Mouse (Mus musculus) heart, postnatal 25 days (tissue): Measurements from ENCODE around the gene Fhdc1. TPM values are rescaled to one million over a fixed set of nuclear protein-coding genes. Genes with fewer than 3 reads are reported as not detected.

Experiments
- DNase-seq: peaks from one replicate; pipeline ENCODE4 v3.0.0; 2022; ENCODE audit warnings: low spot score
- intact Hi-C: fragments of 180-260 bp; cut with DNase I; formaldehyde crosslinking; loops from one replicate; pipeline ENCODE4 v1.15.1; 2025
- total RNA-seq, 2 experiments: library from RNA; stranded (reverse); gene quantifications; 2 replicates each; pipeline ENCODE4 v1.2.3; 2021

Fhdc1 gene
- total RNA-seq, result under 1 TPM; 0.59 to 0.62 TPM

DNA sequence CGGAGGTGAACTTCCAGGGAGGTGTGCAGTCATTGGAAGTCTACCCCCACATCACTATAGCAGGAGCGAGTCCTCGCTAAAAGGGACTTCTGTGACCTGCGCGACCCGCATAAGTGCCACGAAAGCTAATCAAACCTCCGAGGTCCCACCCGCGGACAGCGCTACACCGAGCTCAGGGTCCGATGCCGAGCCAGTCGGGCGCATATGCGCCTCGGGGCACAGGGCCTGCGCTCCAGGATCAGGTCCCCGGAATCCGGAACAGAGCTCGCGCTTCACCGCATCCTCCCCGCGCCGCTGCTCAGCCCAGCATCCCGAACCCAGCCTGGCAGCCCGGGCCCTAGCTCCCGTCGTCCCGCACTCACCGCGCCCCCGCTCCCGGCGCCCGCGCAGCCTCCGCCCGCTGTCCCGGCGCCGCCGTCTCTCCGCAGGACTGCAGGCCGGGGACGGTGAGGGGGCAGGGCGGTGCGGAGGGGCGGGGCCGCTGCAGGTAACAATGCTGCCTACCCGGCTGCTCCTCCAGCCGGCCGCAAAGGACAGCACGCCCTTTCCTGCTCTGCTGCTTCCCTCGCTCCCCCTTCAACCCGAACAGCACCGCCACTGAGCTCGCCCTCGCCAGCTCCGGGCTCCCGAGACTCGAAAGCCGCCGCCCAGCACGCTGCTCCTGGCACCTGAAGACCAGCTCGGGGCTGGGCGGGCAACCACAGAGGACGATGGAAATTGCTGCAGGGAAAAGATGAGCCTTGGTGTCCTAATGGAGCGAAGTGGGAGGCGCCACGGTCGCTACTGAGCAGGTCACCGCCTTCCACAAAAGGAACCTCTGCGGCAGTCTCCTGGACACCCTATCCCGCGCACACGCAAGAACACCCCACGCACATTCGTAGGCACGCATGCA, at the start of gene Fhdc1:
TSS of gene Fhdc1 (minus strand) at position 424 of the 892 bp plus-strand sequence.
- intact Hi-C loops, result loop anchor here (1.0 kb wide), 1 partner anchor 128 kb away; no protein-coding TSS in a partner anchor
- no peak for DNase-seq

DNA sequence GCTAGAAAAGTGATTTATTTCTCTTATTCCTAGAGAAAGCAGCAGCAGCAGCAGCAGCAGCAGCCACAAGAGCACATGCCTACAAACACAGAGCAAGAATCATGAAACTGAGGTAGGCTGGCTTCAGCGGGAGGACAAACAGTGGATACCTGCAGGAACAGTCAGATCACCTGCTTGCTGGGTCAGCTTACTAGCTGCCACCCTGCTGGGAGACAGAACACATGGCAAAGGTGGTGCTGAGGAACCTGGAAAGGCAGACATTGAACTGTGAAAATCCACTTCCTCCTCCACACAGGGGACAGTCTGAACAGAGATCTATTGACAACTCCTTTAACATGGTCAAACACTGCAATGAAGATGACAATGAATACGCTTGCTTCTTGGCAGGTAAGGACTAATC, 48.8 kb upstream of the Fhdc1 start:
- intact Hi-C loops, result no loop called here
- no peak for DNase-seq

- DNase-seq, result no peak
- intact Hi-C loops, result no loop called here
Observed at GRCm38 (mm10) chr3:84524952-84525351, 44.7 kb upstream of the Fhdc1 start.

DNA sequence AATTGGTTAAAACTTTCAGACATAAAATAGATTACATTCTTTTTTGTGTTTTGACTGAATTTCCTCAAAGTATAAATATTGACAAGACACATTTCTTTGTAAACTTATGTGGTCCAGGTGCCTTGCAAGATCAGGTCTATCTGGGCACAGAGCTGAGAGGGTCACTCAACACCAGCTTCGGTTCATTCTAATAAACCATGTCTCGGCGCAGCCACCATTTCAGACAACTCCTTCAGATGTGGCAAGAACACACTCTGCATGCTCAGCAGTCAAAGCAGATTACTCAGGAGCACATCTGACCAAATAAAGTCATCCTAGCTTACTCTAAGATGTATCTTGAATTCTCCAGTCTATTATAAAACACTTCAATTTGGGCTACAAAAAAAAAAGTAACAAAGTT, 35.9 kb upstream of the Fhdc1 start:
- intact Hi-C loops, result no loop called here
- DNase-seq, result no peak

- intact Hi-C loops, result no loop called here
- no peak for DNase-seq
Observed at GRCm38 (mm10) chr3:84512774-84513515, 32.7 kb upstream of the Fhdc1 start.

DNA sequence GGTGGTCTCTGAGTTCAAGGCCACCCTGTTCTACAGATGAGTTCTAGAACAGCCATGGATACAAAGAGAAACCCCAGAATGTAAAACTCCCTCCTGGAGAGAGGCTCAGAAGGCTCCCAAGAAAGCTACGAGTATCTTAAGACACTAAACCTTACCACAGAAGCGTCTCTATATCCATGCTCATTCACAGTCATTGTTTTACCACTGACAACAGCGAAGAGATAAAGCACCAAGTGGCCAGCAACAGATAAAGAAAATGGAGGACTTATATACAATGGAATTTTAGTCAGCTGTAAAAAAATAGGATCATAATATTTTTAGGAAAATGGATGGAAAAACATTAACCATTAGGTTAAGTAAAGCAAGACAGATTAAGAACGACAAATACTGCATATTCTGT, 25.0 kb upstream of the Fhdc1 start:
- DNase-seq, result no peak
- intact Hi-C loops, result no loop called here

GRCm38 (mm10) chr3:84504291-84504690, 24.1 kb upstream of the Fhdc1 start:
- intact Hi-C loops, result no loop called here
- DNase-seq, result no peak

DNA sequence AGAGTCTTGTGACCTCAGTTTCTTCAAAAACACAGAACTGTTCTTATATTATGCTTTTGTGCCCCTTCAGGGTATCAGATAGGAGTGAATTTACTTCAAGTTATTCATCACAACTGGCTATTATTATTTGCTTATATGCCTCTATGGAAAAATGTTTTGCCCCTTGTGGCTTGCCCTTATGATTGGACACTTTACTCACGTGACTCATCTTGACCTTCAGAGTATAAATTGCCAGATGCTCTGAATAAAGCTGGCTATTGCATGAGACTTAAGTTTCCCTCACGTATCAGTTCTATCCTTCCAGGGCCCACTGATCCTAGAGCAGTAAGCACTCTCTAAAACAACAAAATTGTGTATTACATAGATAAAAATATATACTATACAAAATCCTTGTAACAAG, 21.9 kb upstream of the Fhdc1 start:
- intact Hi-C loops, result no loop called here
- no peak for DNase-seq

DNA sequence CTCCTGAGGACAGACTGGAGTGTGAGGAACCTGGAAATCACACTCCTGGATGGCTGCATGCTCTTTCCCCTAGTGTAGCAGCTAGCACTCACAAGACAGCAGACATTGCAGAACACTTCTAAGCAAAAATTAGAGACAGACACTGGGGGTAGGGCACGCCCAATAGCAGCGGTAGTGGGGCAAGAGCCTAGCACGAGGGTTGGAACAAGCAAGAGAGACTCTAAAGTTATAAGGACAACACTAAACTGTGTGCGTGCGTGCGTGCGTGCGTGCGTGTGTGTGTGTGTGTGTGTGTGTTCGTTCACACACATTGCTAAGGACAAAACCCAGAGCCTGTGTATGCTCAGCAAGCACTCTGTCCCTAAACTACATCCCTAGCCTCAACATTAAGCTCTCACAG, 20.3 kb upstream of the Fhdc1 start:
- DNase-seq, result no peak
- intact Hi-C loops, result no loop called here

DNA sequence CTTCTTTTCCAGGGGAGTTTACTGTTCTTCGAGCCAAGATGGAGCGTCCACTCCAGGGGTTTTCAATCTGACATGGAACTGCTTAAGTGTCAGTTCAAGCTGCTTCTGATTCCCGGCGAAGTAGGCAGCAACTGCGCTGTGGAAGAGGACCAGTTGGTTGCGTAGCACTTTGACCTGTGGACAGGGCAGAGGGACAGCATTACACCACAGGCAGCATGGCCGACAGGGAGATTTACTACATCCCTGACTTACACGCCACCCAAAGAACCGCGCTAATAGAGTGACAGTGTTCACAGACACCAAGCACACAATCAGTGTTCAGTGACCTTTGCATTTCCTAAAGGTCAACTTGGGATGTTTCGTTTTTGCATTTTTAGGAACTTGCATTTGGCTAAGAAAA, 17.5 kb upstream of the Fhdc1 start:
- intact Hi-C loops, result no loop called here
- DNase-seq, result no peak

GRCm38 (mm10) chr3:84492657-84493056, 12.4 kb upstream of the Fhdc1 start:
- intact Hi-C loops, result no loop called here
- DNase-seq, result no peak

DNA sequence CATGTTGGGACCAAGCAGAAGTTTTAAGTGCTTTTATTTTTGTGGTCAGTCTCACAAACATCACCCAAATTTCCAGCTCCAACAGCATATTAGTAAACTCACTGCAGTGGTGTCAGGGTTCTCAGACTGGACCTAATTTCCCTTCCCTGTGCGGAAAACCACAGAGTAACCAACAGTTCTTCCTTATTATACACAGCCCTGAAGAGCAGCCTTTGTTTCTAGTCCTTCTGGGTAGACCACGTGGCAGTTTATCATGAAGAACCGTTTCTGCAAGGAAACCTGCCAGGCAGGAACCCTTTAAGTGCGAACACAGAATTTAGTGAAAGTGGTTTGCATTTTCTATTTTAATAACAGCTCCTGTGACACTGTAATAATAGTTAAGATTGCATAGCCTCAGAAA, 11.9 kb upstream of the Fhdc1 start:
- DNase-seq, result no peak
- intact Hi-C loops, result no loop called here

DNA sequence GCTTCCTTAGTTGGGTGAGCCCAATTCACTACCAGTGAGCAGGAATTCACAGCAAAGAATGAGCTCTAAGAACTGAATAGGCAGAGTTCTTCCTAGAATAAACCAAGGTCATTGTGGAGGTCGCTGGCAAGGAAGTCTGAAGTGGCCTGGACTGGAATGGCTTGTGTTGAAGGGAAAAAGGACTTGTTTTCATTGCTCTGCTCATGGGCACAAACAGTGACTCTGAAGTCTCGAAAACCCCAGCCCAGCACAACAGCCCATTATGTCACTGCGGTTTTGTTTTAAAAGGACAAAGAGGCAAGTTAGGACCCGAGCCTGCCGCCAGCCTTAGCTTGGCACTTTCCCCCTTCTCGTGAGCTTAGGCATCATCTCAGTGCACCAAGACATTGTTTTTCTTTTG, 8.5 kb upstream of the Fhdc1 start:
- DNase-seq, result no peak
- intact Hi-C loops, result no loop called here

- no peak for DNase-seq
- intact Hi-C loops, result no loop called here
Observed at GRCm38 (mm10) chr3:84484891-84485290, 4.7 kb upstream of the Fhdc1 start.

- intact Hi-C loops, result no loop called here
Observed at GRCm38 (mm10) chr3:84484333-84484732, 4.1 kb upstream of the Fhdc1 start.

GRCm38 (mm10) chr3:84482121-84482520, 1.9 kb upstream of the Fhdc1 start:
- intact Hi-C loops, result no loop called here
- no peak for DNase-seq

More at GRCm38 (mm10) chr3:84484333-84484732, 4.1 kb upstream of the Fhdc1 start:
- no peak for DNase-seq

DNA sequence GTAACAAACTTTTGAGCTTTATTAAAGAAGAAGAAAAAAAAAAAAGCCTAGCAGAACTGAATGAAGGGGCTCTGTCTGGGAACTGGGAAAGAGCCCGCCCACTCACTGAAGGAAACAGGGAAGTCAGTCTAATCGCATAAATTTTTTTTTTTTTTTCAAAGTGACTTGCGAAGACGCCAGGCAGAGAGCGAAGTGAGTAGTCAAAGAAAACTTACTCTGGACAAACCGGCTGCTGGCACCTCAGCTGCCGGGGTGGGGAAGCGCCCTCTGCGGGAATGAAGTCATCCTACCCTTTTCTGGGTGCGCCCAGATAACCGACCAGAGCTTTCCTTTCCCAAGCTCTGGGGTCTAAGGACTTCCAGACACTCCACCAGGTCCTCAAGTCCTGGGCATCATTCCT, 875 bp upstream of the Fhdc1 start:
- intact Hi-C loops, result no loop called here

GRCm38 (mm10) chr3:84479293-84480005, 780 bp downstream of the Fhdc1 start:
- DNase-seq, result peak; percentile 18
- intact Hi-C loops, result loop anchor here (1.0 kb wide), 1 partner anchor 127 kb away; no protein-coding TSS in a partner anchor

More for the DNA sequence above, 875 bp upstream of the Fhdc1 start:
- DNase-seq, result no peak

GRCm38 (mm10) chr3:84478896-84479292, 1.3 kb downstream of the Fhdc1 start:
- intact Hi-C loops, result no loop called here
- DNase-seq, result no peak

DNA sequence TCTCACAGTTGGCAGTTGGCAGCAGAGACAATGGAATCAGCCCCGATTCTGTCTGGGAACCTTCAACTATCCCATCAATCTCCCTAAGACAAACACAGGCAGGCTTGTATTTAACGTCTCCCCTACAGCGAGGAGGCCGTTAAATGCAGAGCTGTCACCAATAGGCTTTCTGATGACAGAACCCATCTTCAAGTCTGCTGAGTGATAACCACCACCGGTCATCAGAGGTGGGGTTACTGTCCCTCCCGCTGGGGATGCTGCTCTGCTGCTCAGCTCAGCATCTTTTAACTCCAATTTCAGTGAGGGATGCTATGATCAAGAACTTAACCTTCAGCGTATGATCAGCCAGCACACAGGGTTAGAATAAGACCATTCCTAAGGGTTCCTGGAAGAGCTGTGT, 2.0 kb downstream of the Fhdc1 start:
- no peak for DNase-seq
- intact Hi-C loops, result no loop called here
